Mouse (Mus musculus) c-Kit-positive CD71-positive TER-119-positive erythroid progenitor cells, embryonic 14.5 days (primary cell): ENCODE data around the gene Gm3264.
"Not testable (repeated sequence)": the region's sequence is repeated elsewhere in the genome, so short reads cannot be mapped to it uniquely, and the experiment has no call there.

ENCODE experiments used
- DNase-seq: peaks from one replicate; pipeline ENCODE4 v3.0.0-alpha.2; 2013; ENCODE audit warnings: low spot score

Gene Gm3264

DNA sequence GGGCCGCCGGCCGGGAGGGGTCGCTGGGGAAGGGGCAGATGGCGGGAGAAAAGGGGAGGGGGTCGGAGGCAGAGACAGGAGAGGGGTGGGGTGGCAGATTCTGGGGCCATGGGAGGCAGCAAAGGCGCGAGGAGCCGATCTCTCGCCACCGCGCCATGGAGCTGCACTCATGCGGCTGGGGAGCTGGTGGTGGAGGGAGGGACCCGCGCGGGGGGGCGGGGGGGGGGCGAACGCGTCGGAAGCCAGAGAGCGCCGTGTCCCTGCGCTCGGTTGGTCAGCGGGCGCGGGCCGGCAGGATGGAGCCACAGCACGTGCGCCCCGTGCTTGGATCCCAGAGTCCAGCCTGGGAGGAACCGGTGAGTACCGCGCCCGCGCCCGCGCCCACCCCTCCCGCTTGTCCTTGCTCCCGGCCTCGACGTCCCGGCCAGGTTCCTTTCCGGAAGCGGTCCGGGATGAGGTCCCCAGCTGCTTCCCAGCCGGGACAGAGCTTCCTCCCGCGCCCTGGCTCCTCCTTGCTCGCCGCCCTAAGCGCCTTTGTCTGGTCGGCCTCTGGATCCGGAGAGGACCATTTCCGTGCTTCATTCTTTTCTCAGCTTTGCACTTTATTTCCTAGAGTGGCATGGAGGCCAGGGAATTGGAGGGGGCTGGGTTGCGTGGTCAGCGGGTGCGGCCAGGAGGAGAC is at the start of gene Gm3264:
Gene Gm3264, plus strand, starts transcription at position 278 of the 682 bp plus-strand sequence.
- not testable (repeated sequence) for DNase-seq

GRCm38 (mm10) chr14:4806421-4806820 is 49.0 kb upstream of the Gm3264 start:
- not testable (repeated sequence) for DNase-seq

DNA sequence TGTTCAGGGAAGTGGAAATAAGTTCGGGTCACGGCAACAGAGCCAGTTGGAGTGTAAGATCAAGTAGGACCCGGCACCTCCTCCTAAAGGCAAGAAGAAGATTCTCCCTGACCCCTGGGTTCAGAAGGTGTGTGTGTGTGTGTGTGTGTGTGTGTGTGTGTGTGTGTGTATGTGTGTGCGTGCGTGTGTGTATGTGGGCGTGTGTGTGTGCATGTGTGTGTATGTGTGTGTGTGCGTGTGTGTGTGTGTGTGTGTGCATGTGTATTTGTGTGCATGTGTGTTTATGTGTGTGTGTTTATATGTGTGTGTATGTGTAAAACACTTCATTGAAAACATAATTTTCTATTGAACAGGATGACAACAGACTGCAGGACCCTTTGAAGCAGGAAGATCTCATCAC is 33.4 kb upstream of the Gm3264 start:
- not testable (repeated sequence) for DNase-seq

DNA sequence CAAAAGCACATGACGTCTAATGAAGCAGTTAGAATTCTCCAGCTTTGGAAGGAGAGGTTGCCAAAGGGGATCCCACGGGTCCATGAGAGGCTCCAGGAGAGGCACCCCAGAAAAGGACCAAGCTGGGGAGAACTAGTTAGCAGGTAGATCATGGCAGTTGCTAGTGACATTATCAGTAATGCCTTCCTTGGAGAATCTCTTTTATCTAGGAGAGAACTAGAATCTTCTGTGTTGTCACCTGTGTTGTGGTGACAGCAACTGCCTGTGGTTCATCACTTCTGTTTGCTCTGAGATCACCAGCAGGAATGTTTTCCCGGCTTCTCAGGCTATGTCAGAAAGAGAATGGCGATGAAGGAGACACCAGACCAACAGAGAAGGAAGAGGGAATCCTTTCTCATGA is 17.6 kb upstream of the Gm3264 start, which contains the start of gene Gm3269:
Gene Gm3269, plus strand, starts transcription at position 301 of the 400 bp plus-strand sequence.
- not testable (repeated sequence) for DNase-seq

DNA sequence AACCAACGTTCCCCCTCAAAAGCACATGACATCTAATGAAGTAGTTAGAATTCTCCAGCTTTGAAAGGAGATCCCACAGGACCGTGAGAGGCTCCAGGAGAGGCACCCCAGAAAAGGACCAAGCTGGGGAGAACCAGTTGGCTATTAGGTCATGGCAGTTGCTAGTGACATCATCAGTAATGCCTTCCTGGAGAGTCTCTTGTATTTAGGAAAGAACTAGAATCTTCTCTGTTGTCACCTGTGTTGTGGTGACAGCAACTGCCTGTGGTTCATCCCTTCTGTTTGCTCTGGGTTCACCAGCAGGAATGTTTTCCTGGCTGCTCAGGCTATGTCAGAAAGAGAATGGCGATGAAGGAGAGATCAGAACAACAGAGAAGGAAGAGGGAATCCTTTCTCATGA is 36.7 kb downstream of the Gm3264 start, which contains the start of gene Gm3278:
Gene Gm3278, plus strand, starts transcription at position 301 of the 400 bp plus-strand sequence.
- not testable (repeated sequence) for DNase-seq
